Mouse (Mus musculus): ENCODE measurements around the gene Pde7b. TPM values are rescaled to one million over a fixed set of nuclear protein-coding genes. Genes with fewer than 3 reads are reported as not detected.
A peak's percentile ranks its signal among the peaks of the same experiment; 100 is the strongest.
"Not testable (repeated sequence)": the region's sequence is repeated elsewhere in the genome, so short reads cannot be mapped to it uniquely, and the experiment has no call there.

The Pde7b gene
- polyA plus RNA-seq, 1 experiment from 2014 or later: 2.3 TPM

GRCm38 (mm10) chr10:20533811-20534210 lies 191.1 kb downstream of the Pde7b start:
- no peak overlapping the region for H3K4me3 ChIP-seq (ENCODE audit: low read depth, low read length)
- ATAC-seq: no peak
- WGBS: 81% methylated on average over 5 of the region's 5 CpGs
- no peak overlapping the region for H3K9ac ChIP-seq (ENCODE audit: low read depth, low read length)
- H3K4me2 ChIP-seq (ENCODE audit: low read length): no peak overlapping the region
- H3K36me3 ChIP-seq (ENCODE audit: control insufficient read depth, insufficient read depth, low read length): no peaks in the 10 kb centered on the region
- H3K27ac ChIP-seq (ENCODE audit: low read length): no peak overlapping the region
- no peaks in the 10 kb centered on the region for H3K9me3 ChIP-seq (replicated peaks; ENCODE audit: control insufficient read depth, low read length, poor library complexity, severe bottlenecking)
- H3K27me3 ChIP-seq (ENCODE audit: control insufficient read depth, insufficient read depth, low read depth, low read length): no peaks in the 10 kb centered on the region
- H3K4me1 ChIP-seq (ENCODE audit: control insufficient read depth, insufficient read depth, low read length): peaks cover 6% of the 10 kb centered on the region

GRCm38 (mm10) chr10:20531921-20532320 lies 193.0 kb downstream of the Pde7b start:
- Histone ChIP-seq H3K27ac (ENCODE audit: low read length) (no peak overlapping the region), H3K4me2 (ENCODE audit: low read length) (no peak overlapping the region), H3K9me3 (replicated peaks; ENCODE audit: control insufficient read depth, low read length, poor library complexity, severe bottlenecking) (no peaks in the 10 kb centered on the region), H3K4me1 (ENCODE audit: control insufficient read depth, insufficient read depth, low read length) (peaks cover 9% of the 10 kb centered on the region), H3K27me3 (ENCODE audit: control insufficient read depth, insufficient read depth, low read depth, low read length) (no peaks in the 10 kb centered on the region), H3K4me3 (ENCODE audit: low read depth, low read length) (no peak overlapping the region), H3K9ac (ENCODE audit: low read depth, low read length) (no peak overlapping the region), H3K36me3 (ENCODE audit: control insufficient read depth, insufficient read depth, low read length) (no peaks in the 10 kb centered on the region)
- no peak for ATAC-seq
- 89% methylated on average over 5 of the region's 5 CpGs for WGBS

GRCm38 (mm10) chr10:20528544-20529411 lies 196.1 kb downstream of the Pde7b start:
- ATAC-seq: peak; percentile 84
- Histone ChIP-seq H3K4me1 (ENCODE audit: control insufficient read depth, insufficient read depth, low read length) (peaks cover 9% of the 10 kb centered on the region), H3K27me3 (ENCODE audit: control insufficient read depth, insufficient read depth, low read depth, low read length) (no peaks in the 10 kb centered on the region), H3K9ac (ENCODE audit: low read depth, low read length) (no peak overlapping the region), H3K9me3 (replicated peaks; ENCODE audit: control insufficient read depth, low read length, poor library complexity, severe bottlenecking) (no peaks in the 10 kb centered on the region), H3K4me2 (ENCODE audit: low read length) (peak overlapping the region; percentile 39), H3K36me3 (ENCODE audit: control insufficient read depth, insufficient read depth, low read length) (no peaks in the 10 kb centered on the region), H3K4me3 (ENCODE audit: low read depth, low read length) (no peak overlapping the region; the same call in 1 of the 2 replicates), H3K27ac (ENCODE audit: low read length) (peak overlapping the region; percentile 20; the same call in 1 of the 2 replicates)
- 52% methylated on average over 20 of the region's 20 CpGs for WGBS

GRCm38 (mm10) chr10:20527737-20528136 lies 197.1 kb downstream of the Pde7b start:
- H3K9me3 ChIP-seq (replicated peaks; ENCODE audit: control insufficient read depth, low read length, poor library complexity, severe bottlenecking): no peaks in the 10 kb centered on the region
- H3K36me3 ChIP-seq (ENCODE audit: control insufficient read depth, insufficient read depth, low read length): no peaks in the 10 kb centered on the region
- no peak overlapping the region for H3K4me3 ChIP-seq (ENCODE audit: low read depth, low read length)
- no peak overlapping the region for H3K4me2 ChIP-seq (ENCODE audit: low read length)
- 87% methylated on average over 4 of the region's 4 CpGs for WGBS
- H3K27me3 ChIP-seq (ENCODE audit: control insufficient read depth, insufficient read depth, low read depth, low read length): no peaks in the 10 kb centered on the region
- H3K27ac ChIP-seq (ENCODE audit: low read length): no peak overlapping the region
- peaks cover 9% of the 10 kb centered on the region for H3K4me1 ChIP-seq (ENCODE audit: control insufficient read depth, insufficient read depth, low read length)
- ATAC-seq: no peak
- no peak overlapping the region for H3K9ac ChIP-seq (ENCODE audit: low read depth, low read length)

GRCm38 (mm10) chr10:20518529-20518889 lies 206.4 kb downstream of the Pde7b start:
- H3K4me2 ChIP-seq (ENCODE audit: low read length): no peak overlapping the region
- H3K36me3 ChIP-seq (ENCODE audit: control insufficient read depth, insufficient read depth, low read length): no peaks in the 10 kb centered on the region
- no peaks in the 10 kb centered on the region for H3K9me3 ChIP-seq (replicated peaks; ENCODE audit: control insufficient read depth, low read length, poor library complexity, severe bottlenecking)
- H3K4me3 ChIP-seq (ENCODE audit: low read depth, low read length): no peak overlapping the region
- no peaks in the 10 kb centered on the region for H3K4me1 ChIP-seq (ENCODE audit: control insufficient read depth, insufficient read depth, low read length)
- H3K27ac ChIP-seq (ENCODE audit: low read length): no peak overlapping the region
- H3K9ac ChIP-seq (ENCODE audit: low read depth, low read length): no peak overlapping the region
- WGBS: 90% methylated on average over 9 of the region's 9 CpGs
- ATAC-seq: no peak
- no peaks in the 10 kb centered on the region for H3K27me3 ChIP-seq (ENCODE audit: control insufficient read depth, insufficient read depth, low read depth, low read length)

GRCm38 (mm10) chr10:20517756-20518528 lies 206.9 kb downstream of the Pde7b start:
- H3K4me1 ChIP-seq (ENCODE audit: control insufficient read depth, insufficient read depth, low read length); H3K9me3 ChIP-seq (replicated peaks; ENCODE audit: control insufficient read depth, low read length, poor library complexity, severe bottlenecking); H3K27me3 ChIP-seq (ENCODE audit: control insufficient read depth, insufficient read depth, low read depth, low read length); H3K4me2 ChIP-seq (ENCODE audit: low read length); H3K36me3 ChIP-seq (ENCODE audit: control insufficient read depth, insufficient read depth, low read length); H3K4me3 ChIP-seq (ENCODE audit: low read depth, low read length); H3K27ac ChIP-seq (ENCODE audit: low read length); ATAC-seq; H3K9ac ChIP-seq (ENCODE audit: low read depth, low read length): not testable (repeated sequence)
- WGBS: 70% methylated on average over 9 of the region's 9 CpGs

- Histone ChIP-seq H3K9ac (ENCODE audit: low read depth, low read length) (no peak overlapping the region), H3K36me3 (ENCODE audit: control insufficient read depth, insufficient read depth, low read length) (no peaks in the 10 kb centered on the region), H3K4me2 (ENCODE audit: low read length) (no peak overlapping the region), H3K4me3 (ENCODE audit: low read depth, low read length) (no peak overlapping the region), H3K27ac (ENCODE audit: low read length) (no peak overlapping the region), H3K4me1 (ENCODE audit: control insufficient read depth, insufficient read depth, low read length) (no peaks in the 10 kb centered on the region), H3K27me3 (ENCODE audit: control insufficient read depth, insufficient read depth, low read depth, low read length) (no peaks in the 10 kb centered on the region), H3K9me3 (replicated peaks; ENCODE audit: control insufficient read depth, low read length, poor library complexity, severe bottlenecking) (no peaks in the 10 kb centered on the region)
- ATAC-seq: no peak
- 87% methylated on average over 4 of the region's 4 CpGs for WGBS
Measured at GRCm38 (mm10) chr10:20513891-20514290, 211.0 kb downstream of the Pde7b start.

GRCm38 (mm10) chr10:20513461-20513860 lies 211.4 kb downstream of the Pde7b start:
- no peaks in the 10 kb centered on the region for H3K27me3 ChIP-seq (ENCODE audit: control insufficient read depth, insufficient read depth, low read depth, low read length)
- no peak for ATAC-seq
- WGBS: 94% methylated on average over 5 of the region's 5 CpGs
- no peak overlapping the region for H3K4me3 ChIP-seq (ENCODE audit: low read depth, low read length)
- no peaks in the 10 kb centered on the region for H3K9me3 ChIP-seq (replicated peaks; ENCODE audit: control insufficient read depth, low read length, poor library complexity, severe bottlenecking)
- no peaks in the 10 kb centered on the region for H3K36me3 ChIP-seq (ENCODE audit: control insufficient read depth, insufficient read depth, low read length)
- H3K4me2 ChIP-seq (ENCODE audit: low read length): no peak overlapping the region
- H3K27ac ChIP-seq (ENCODE audit: low read length): no peak overlapping the region
- H3K4me1 ChIP-seq (ENCODE audit: control insufficient read depth, insufficient read depth, low read length): no peaks in the 10 kb centered on the region
- H3K9ac ChIP-seq (ENCODE audit: low read depth, low read length): no peak overlapping the region

GRCm38 (mm10) chr10:20509819-20510218 lies 215.1 kb downstream of the Pde7b start:
- no peak overlapping the region for H3K4me2 ChIP-seq (ENCODE audit: low read length)
- H3K27ac ChIP-seq (ENCODE audit: low read length): no peak overlapping the region
- H3K27me3 ChIP-seq (ENCODE audit: control insufficient read depth, insufficient read depth, low read depth, low read length): no peaks in the 10 kb centered on the region
- H3K9me3 ChIP-seq (replicated peaks; ENCODE audit: control insufficient read depth, low read length, poor library complexity, severe bottlenecking): no peaks in the 10 kb centered on the region
- no peak overlapping the region for H3K4me3 ChIP-seq (ENCODE audit: low read depth, low read length)
- no peaks in the 10 kb centered on the region for H3K36me3 ChIP-seq (ENCODE audit: control insufficient read depth, insufficient read depth, low read length)
- 80% methylated on average over 4 of the region's 4 CpGs for WGBS
- no peak overlapping the region for H3K9ac ChIP-seq (ENCODE audit: low read depth, low read length)
- ATAC-seq: no peak
- H3K4me1 ChIP-seq (ENCODE audit: control insufficient read depth, insufficient read depth, low read length): no peaks in the 10 kb centered on the region

All from midbrain, embryonic 16.5 days (tissue).